ENCODE assay signal across 30 mouse cellular contexts in the genomic region with DNA sequence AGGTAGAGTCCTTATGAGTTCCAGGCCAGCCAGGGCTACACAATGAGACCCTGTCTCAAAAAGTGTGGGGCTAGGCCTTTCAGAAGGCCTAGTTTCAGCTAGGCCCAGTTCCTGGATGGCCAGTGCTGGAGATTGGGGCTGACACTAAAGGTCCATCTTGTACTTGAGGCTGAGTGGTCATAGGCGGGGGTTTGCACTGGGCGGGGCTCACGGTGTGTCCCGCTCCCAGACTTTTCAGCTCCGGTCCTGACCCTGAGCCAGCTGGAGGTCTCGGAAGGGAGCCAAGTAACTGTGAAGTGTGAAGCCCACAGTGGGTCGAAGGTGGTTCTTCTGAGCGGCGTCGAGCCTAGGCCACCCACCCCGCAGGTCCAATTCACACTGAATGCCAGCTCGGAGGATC. TPM values are rescaled to one million over a fixed set of nuclear protein-coding genes. Genes with fewer than 3 reads are reported as not detected.
DNase-seq lines count a peak whose midpoint lies in the region; ATAC-seq and TF ChIP-seq lines count a peak whose summit lies in the region.
"Had no signal": no experiment of that assay in that cellular context is flagged by ENCODE, and none has a peak within 500 bp of the region (broad histone marks: within the 10 kb centered on the region; RNA-seq: fewer than 3 reads in every experiment).

No protein-coding gene starts in this region.

- no peaks in the 10 kb centered on the region for H3K9me3 ChIP-seq in heart, embryonic 11.5 days (replicated peaks; ENCODE audit: control insufficient read depth, low read length)
- H3K9me3 ChIP-seq in liver, embryonic 14.5 days (ENCODE audit: control insufficient read depth, low read length): no peaks in the 10 kb centered on the region
- no peaks in the 10 kb centered on the region for H3K9me3 ChIP-seq in E14TG2a.4 (ENCODE audit: low read length)
- no peaks in the 10 kb centered on the region for H3K9me3 ChIP-seq in liver, embryonic 16.5 days (replicated peaks; ENCODE audit: control insufficient read depth, low read length)
- H3K9me3 ChIP-seq: embryonic facial prominence, embryonic 15.5 days; forebrain, embryonic 12.5 days; limb, embryonic 13.5 days; megakaryocyte, embryonic 14.5 days; midbrain, embryonic 13.5 days; stomach, embryonic 15.5 days had no signal

- no peak overlapping the region for H3K4me3 ChIP-seq in heart, embryonic 11.5 days (ENCODE audit: low read depth, low read length)
- H3K4me3 ChIP-seq in liver, embryonic 14.5 days (ENCODE audit: insufficient read depth in 1 of 2, low read depth in 2 of 2, low read length in 2 of 2): no peak overlapping the region
- H3K4me3 ChIP-seq in E14TG2a.4 (replicated peaks; ENCODE audit: low read length): peak overlapping the region; percentile 37; the same call in 1 of the 2 replicates
- H3K4me3 ChIP-seq in liver, embryonic 16.5 days (ENCODE audit: low read depth, low read length): no peak overlapping the region
- H3K4me3 ChIP-seq in thymus, adult 2 months (ENCODE audit: control insufficient read depth, insufficient read depth, low read length): no peak overlapping the region
- H3K4me3 ChIP-seq: embryonic facial prominence, embryonic 15.5 days; forebrain, embryonic 12.5 days; layer of hippocampus, adult 2 months; limb, embryonic 13.5 days; megakaryocyte, embryonic 14.5 days; midbrain, embryonic 13.5 days; stomach, embryonic 15.5 days had no signal

- no peak for DNase-seq in heart, adult 8-10 months (ENCODE audit: low spot score)
- DNase-seq in liver, embryonic 14.5 days (ENCODE audit: low read depth in 3 of 3, low spot score in 3 of 3): no peak
- DNase-seq in liver: no peak
- no peak for DNase-seq in left cerebral cortex, adult 11 months (ENCODE audit: low spot score)
- DNase-seq in thymus, adult 2 months: no peak
- DNase-seq: adrenal gland, postnatal 25 days; cerebellum, adult 11-12 months; forebrain, postnatal 0 days; heart, postnatal 36 days; kidney, postnatal 25 days; thymus, postnatal 14 days had no signal

- H3K27me3 ChIP-seq in heart, embryonic 11.5 days (ENCODE audit: control insufficient read depth, insufficient read depth, low read length): peaks cover 43% of the 10 kb centered on the region
- peaks cover under 1% of the 10 kb centered on the region for H3K27me3 ChIP-seq in liver, embryonic 14.5 days (ENCODE audit: control insufficient read depth, insufficient read depth, low read length)
- H3K27me3 ChIP-seq in E14TG2a.4 (ENCODE audit: insufficient read depth, low read length): peaks cover 2% of the 10 kb centered on the region
- peaks cover 2% of the 10 kb centered on the region for H3K27me3 ChIP-seq in liver, embryonic 16.5 days (ENCODE audit: control insufficient read depth, insufficient read depth, low read depth, low read length)
- no peaks in the 10 kb centered on the region; the same call in 1 of the 2 replicates for H3K27me3 ChIP-seq in thymus, adult 2 months (ENCODE audit: control insufficient read depth, insufficient read depth, low read length)
- H3K27me3 ChIP-seq: Patski had no signal

- no peak overlapping the region for H3K27ac ChIP-seq in heart, embryonic 11.5 days (ENCODE audit: low read depth, low read length)
- peak overlapping the region; percentile 23; the same call in 1 of the 2 replicates for H3K27ac ChIP-seq in liver, embryonic 14.5 days
- H3K27ac ChIP-seq in liver, embryonic 16.5 days (ENCODE audit: low read length): peak overlapping the region; percentile 6
- no peak overlapping the region for H3K27ac ChIP-seq in thymus, adult 2 months (ENCODE audit: control insufficient read depth, insufficient read depth, low read length)
- H3K27ac ChIP-seq: embryonic facial prominence, embryonic 15.5 days; forebrain, embryonic 12.5 days; hindbrain, embryonic 14.5 days; layer of hippocampus, adult 2 months; limb, embryonic 13.5 days; midbrain, embryonic 13.5 days; stomach, embryonic 15.5 days had no signal

- no peak overlapping the region for H3K4me2 ChIP-seq in heart, embryonic 11.5 days
- H3K4me2 ChIP-seq in liver, embryonic 14.5 days (ENCODE audit: low read depth): no peak overlapping the region
- H3K4me2 ChIP-seq in liver, embryonic 16.5 days (ENCODE audit: low read depth, low read length): no peak overlapping the region
- H3K4me2 ChIP-seq: embryonic facial prominence, embryonic 15.5 days; forebrain, embryonic 12.5 days; hindbrain, embryonic 14.5 days; limb, embryonic 13.5 days; midbrain, embryonic 13.5 days; stomach, embryonic 15.5 days had no signal

- peak overlapping the region; percentile 28; the same call in 1 of the 2 replicates for H3K9ac ChIP-seq in heart, embryonic 11.5 days (ENCODE audit: low read depth, low read length)
- H3K9ac ChIP-seq in liver, embryonic 14.5 days (replicated peaks): no peak overlapping the region
- no peak overlapping the region for H3K9ac ChIP-seq in liver, embryonic 16.5 days (ENCODE audit: low read depth, low read length)
- H3K9ac ChIP-seq: embryonic facial prominence, embryonic 15.5 days; forebrain, embryonic 12.5 days; forebrain, postnatal 0 days; hindbrain, embryonic 14.5 days; limb, embryonic 13.5 days; midbrain, embryonic 13.5 days; stomach, embryonic 15.5 days had no signal

- no peak for TF ChIP-seq CTCF in liver, embryonic 14.5 days (IDR thresholded peaks at IDR 0.05; ENCODE audit: low read depth)
- no peak for TF ChIP-seq CTCF in E14TG2a.4 (conservative IDR thresholded peaks at IDR 0.05; ENCODE audit: low read length)
- no peak for TF ChIP-seq CTCF in thymus, adult 2 months (IDR thresholded peaks at IDR 0.05; ENCODE audit: borderline replicate concordance, control insufficient read depth, extremely low read depth, insufficient read depth, low read length, poor library complexity)

- H3K4me1 ChIP-seq in heart, embryonic 11.5 days (ENCODE audit: control insufficient read depth, insufficient read depth, low read length): peaks cover 23% of the 10 kb centered on the region
- H3K4me1 ChIP-seq in liver, embryonic 14.5 days (replicated peaks; ENCODE audit: control insufficient read depth in 2 of 2, insufficient read depth in 2 of 2, low read length in 1 of 2): peaks cover 20 to 21% of the 10 kb centered on the region in 2 experiments
- H3K4me1 ChIP-seq in E14TG2a.4 (replicated peaks; ENCODE audit: low read depth, low read length): peaks cover 95% of the 10 kb centered on the region
- peaks cover 34% of the 10 kb centered on the region for H3K4me1 ChIP-seq in liver, embryonic 16.5 days (ENCODE audit: control insufficient read depth, low read depth, low read length)
- peaks cover 22% of the 10 kb centered on the region for H3K4me1 ChIP-seq in thymus, adult 2 months (replicated peaks; ENCODE audit: control insufficient read depth, insufficient read depth, low read length)

- no peak for TF ChIP-seq EP300 in liver, embryonic 14.5 days (IDR thresholded peaks at IDR 0.05; ENCODE audit: low read depth)

- H3K36me3 ChIP-seq in heart, embryonic 11.5 days (ENCODE audit: control insufficient read depth, insufficient read depth, low read length): no peaks in the 10 kb centered on the region
- H3K36me3 ChIP-seq in liver, embryonic 14.5 days (replicated peaks; ENCODE audit: control insufficient read depth, insufficient read depth, low read depth): no peaks in the 10 kb centered on the region
- H3K36me3 ChIP-seq in E14TG2a.4 (ENCODE audit: insufficient read depth, low read length): peaks cover 70% of the 10 kb centered on the region
- H3K36me3 ChIP-seq in liver, embryonic 16.5 days (ENCODE audit: control insufficient read depth, insufficient read depth): no peaks in the 10 kb centered on the region
- no peaks in the 10 kb centered on the region for H3K36me3 ChIP-seq in thymus, adult 2 months (ENCODE audit: control insufficient read depth, insufficient read depth, low read length)
- H3K36me3 ChIP-seq: embryonic facial prominence, embryonic 15.5 days; forebrain, embryonic 12.5 days; limb, embryonic 13.5 days; midbrain, embryonic 13.5 days; stomach, embryonic 15.5 days had no signal

- TF ChIP-seq POLR2A in thymus, adult 2 months (IDR thresholded peaks at IDR 0.05; ENCODE audit: control insufficient read depth, extremely low read depth, insufficient read depth, low read length, poor library complexity): no peak

- ATAC-seq in heart, embryonic 11.5 days (replicated peaks; ENCODE audit: insufficient number of reproducible peaks, low FRiP score, low TSS enrichment): no peak
- no peak for ATAC-seq in liver, embryonic 14.5 days (ENCODE audit: insufficient read depth)
- ATAC-seq in liver, embryonic 16.5 days (ENCODE audit: low read depth): no peak
- ATAC-seq: forebrain, postnatal 0 days; intestine, postnatal 0 days; midbrain, embryonic 13.5 days; Patski had no signal

- 67% methylated on average over 12 of the region's 12 CpGs for WGBS in heart, embryonic 11.5 days (ENCODE audit: insufficient replicate concordance)
- WGBS in liver, embryonic 14.5 days (ENCODE audit: insufficient replicate concordance): 84% methylated on average over 12 of the region's 12 CpGs
- 84% methylated on average over 12 of the region's 12 CpGs for WGBS in liver, embryonic 16.5 days (ENCODE audit: insufficient replicate concordance)
- WGBS in thymus, adult 2 months: 95% methylated on average over 12 of the region's 12 CpGs

RNA-seq across cellular contexts. Expression of a gene that starts 2.3 kb away (rescaled TPM):
- 18.9 and 25.4 TPM in 2 replicates for polyA plus RNA-seq in heart, embryonic 11.5 days (2014; fragmentation: Nextera tagmentation; extraction: Ambion mirVana)
- total RNA-seq in heart, adult 8-10 months (2022): 1 to 10 TPM in 1 of 4 experiments, under 1 TPM in 3; 0.27 to 1.9 (median 0.74) TPM
- 61.8 and 64.1 TPM in 2 replicates for polyA plus RNA-seq in liver, embryonic 14.5 days (2012; rRNA removed)
- 204 and 223 TPM in 2 replicates for polyA plus RNA-seq in liver, embryonic 14.5 days (2014; fragmentation: Nextera tagmentation; extraction: Ambion mirVana)
- polyA plus RNA-seq in liver, embryonic 16.5 days (2015; fragmentation: Nextera tagmentation; extraction: Ambion mirVana): 172 and 184 TPM in 2 replicates
- polyA plus RNA-seq in thymus, adult 2 months (2012; rRNA removed): 0.26 and 0.71 TPM in 2 replicates
- total RNA-seq: forebrain, postnatal 0 days; gastrocnemius, postnatal 4 days had no signal
- polyA plus RNA-seq: forebrain, postnatal 0 days had no signal

RNA-seq across cellular contexts. Expression of a gene that starts 5.0 kb away (rescaled TPM):
- polyA plus RNA-seq in heart, embryonic 11.5 days (2014; fragmentation: Nextera tagmentation; extraction: Ambion mirVana): not detected in 2 replicates
- under 1 TPM in 1 of 4 experiments, not detected in 3; 0.12 TPM for total RNA-seq in heart, adult 8-10 months (2022)
- 0.70 and 0.87 TPM in 2 replicates for polyA plus RNA-seq in liver, embryonic 14.5 days (2012; rRNA removed)
- polyA plus RNA-seq in liver, embryonic 14.5 days (2014; fragmentation: Nextera tagmentation; extraction: Ambion mirVana): 0.20 and 0.28 TPM in 2 replicates
- 0.26 and 0.30 TPM in 2 replicates for polyA plus RNA-seq in liver, embryonic 16.5 days (2015; fragmentation: Nextera tagmentation; extraction: Ambion mirVana)
- polyA plus RNA-seq in thymus, adult 2 months (2012; rRNA removed): 0.63 and 1.0 TPM in 2 replicates
- total RNA-seq: common myeloid progenitor, adult 5-6 weeks; heart, postnatal 36 days; monocyte, adult 5-6 weeks had no signal

RNA-seq across cellular contexts. Expression of a gene that starts 11.1 kb away (rescaled TPM):
- polyA plus RNA-seq in heart, embryonic 11.5 days (2014; fragmentation: Nextera tagmentation; extraction: Ambion mirVana): 8.1 and 8.5 TPM in 2 replicates
- total RNA-seq in heart, adult 8-10 months (2022): 10 to 100 TPM in 2 of 4 experiments, 1 to 10 TPM in 2; 7.5 to 11.3 (median 9.9) TPM
- 5.4 and 6.9 TPM in 2 replicates for polyA plus RNA-seq in liver, embryonic 14.5 days (2012; rRNA removed)
- 7.9 and 9.1 TPM in 2 replicates for polyA plus RNA-seq in liver, embryonic 14.5 days (2014; fragmentation: Nextera tagmentation; extraction: Ambion mirVana)
- 10.6 and 11.9 TPM in 2 replicates for polyA plus RNA-seq in liver, embryonic 16.5 days (2015; fragmentation: Nextera tagmentation; extraction: Ambion mirVana)
- 78.1 and 90.8 TPM in 2 replicates for polyA plus RNA-seq in thymus, adult 2 months (2012; rRNA removed)

RNA-seq across cellular contexts. Expression of a gene that starts 24.3 kb away (rescaled TPM):
- polyA plus RNA-seq in heart, embryonic 11.5 days (2014; fragmentation: Nextera tagmentation; extraction: Ambion mirVana): 140 and 147 TPM in 2 replicates
- total RNA-seq in heart, adult 8-10 months (2022): 100 to 1,000 TPM; 135 to 142 (median 136) TPM
- 36.5 and 36.7 TPM in 2 replicates for polyA plus RNA-seq in liver, embryonic 14.5 days (2012; rRNA removed)
- 61.3 and 67.7 TPM in 2 replicates for polyA plus RNA-seq in liver, embryonic 14.5 days (2014; fragmentation: Nextera tagmentation; extraction: Ambion mirVana)
- polyA plus RNA-seq in liver, embryonic 16.5 days (2015; fragmentation: Nextera tagmentation; extraction: Ambion mirVana): 58.0 and 59.8 TPM in 2 replicates
- 125 and 140 TPM in 2 replicates for polyA plus RNA-seq in thymus, adult 2 months (2012; rRNA removed)

RNA-seq across cellular contexts. Expression of a gene that starts 40.0 kb away (rescaled TPM):
- 0.28 and 1.8 TPM in 2 replicates for polyA plus RNA-seq in heart, embryonic 11.5 days (2014; fragmentation: Nextera tagmentation; extraction: Ambion mirVana)
- not detected for total RNA-seq in heart, adult 8-10 months (2022)
- polyA plus RNA-seq in liver, embryonic 14.5 days (2012; rRNA removed): 0.21 and 0.49 TPM in 2 replicates
- polyA plus RNA-seq in liver, embryonic 14.5 days (2014; fragmentation: Nextera tagmentation; extraction: Ambion mirVana): 0.57 TPM in 1 of 2 replicates, not detected in the other
- polyA plus RNA-seq in liver, embryonic 16.5 days (2015; fragmentation: Nextera tagmentation; extraction: Ambion mirVana): 0.43 TPM in 1 of 2 replicates, not detected in the other
- polyA plus RNA-seq in thymus, adult 2 months (2012; rRNA removed): 0.79 and 1.1 TPM in 2 replicates
- total RNA-seq: adrenal gland, postnatal 25 days; common myeloid progenitor, adult 5-6 weeks; forebrain, postnatal 0 days; gastrocnemius, adult 8-10 months; gastrocnemius, postnatal 4 days; heart, postnatal 36 days; left cerebral cortex, postnatal 36 days; monocyte, adult 5-6 weeks had no signal
- polyA plus RNA-seq: intestine, postnatal 0 days; kidney, embryonic 14.5 days; stomach, embryonic 15.5 days had no signal

Comparison
In these comparisons a context has a peak if more than half of its experiments do, and no peak if none do; other contexts are left out.
1. H3K27ac ChIP-seq: peak in liver, embryonic 14.5 days (single experiment) and liver, embryonic 16.5 days (single experiment); none in heart, embryonic 11.5 days (single experiment) and thymus, adult 2 months (single experiment).
2. RNA of a gene that starts 2.3 kb away (polyA plus RNA-seq): 61.8 to 223 TPM in liver, embryonic 14.5 days, 172 to 184 TPM in liver, embryonic 16.5 days and 18.9 to 25.4 TPM in heart, embryonic 11.5 days; 0.26 to 0.71 TPM in thymus, adult 2 months; every median in the first group is over 10 times any median in the second.